Mouse (Mus musculus) midbrain, embryonic 11.5 days (tissue): ENCODE measurements at regions not wholly inside any gene's neighbourhood (a gene's known extent, or its start where the extent isn't known, plus 50 kb on each side); places are given as distances from the start of the nearest gene placed in this dataset.

Source experiments
- ATAC-seq: fragments of 200-750 bp; cut with Nextera tagmentation; 2 replicates; pipeline ENCODE4 v1.8.0; 2017; ENCODE audit warnings: moderate TSS enrichment, moderate library complexity; ENCODE audit not compliant: low FRiP score
- DNase-seq: peaks from one replicate; pipeline ENCODE4 v3.0.0; 2015; ENCODE audit warnings: low spot score; ENCODE audit errors: missing footprints
- H3K27ac ChIP-seq: fragments of 300-500 bp; sonication (generic); 2 replicates; pipeline ENCODE4 v1.5.1; 2014; ENCODE audit warnings: low read depth, low read length
- H3K27me3 ChIP-seq: fragments of 300-500 bp; sonication (generic); 2 replicates; pipeline ENCODE4 v1.6.1; 2014; ENCODE audit warnings: mild to moderate bottlenecking, low read length, moderate library complexity, mixed read lengths; ENCODE audit not compliant: control insufficient read depth, insufficient read depth
- H3K36me3 ChIP-seq: fragments of 300-500 bp; sonication (generic); 2 replicates; pipeline ENCODE4 v1.6.1; 2014; ENCODE audit warnings: mild to moderate bottlenecking, low read length, moderate library complexity, mixed read lengths; ENCODE audit not compliant: control insufficient read depth, insufficient read depth
- H3K4me1 ChIP-seq: fragments of 300-500 bp; sonication (generic); 2 replicates; pipeline ENCODE4 v1.6.1; 2014; ENCODE audit warnings: low read length; ENCODE audit not compliant: control insufficient read depth, insufficient read depth
- H3K4me2 ChIP-seq: fragments of 300-500 bp; sonication (generic); 2 replicates; pipeline ENCODE4 v1.6.1; 2014; ENCODE audit warnings: mild to moderate bottlenecking, moderate library complexity
- H3K4me3 ChIP-seq: fragments of 300-500 bp; sonication (generic); 2 replicates; pipeline ENCODE4 v1.5.1; 2014; ENCODE audit warnings: low read depth, low read length
- H3K9ac ChIP-seq: fragments of 300-500 bp; sonication (generic); 2 replicates; pipeline ENCODE4 v1.6.1; 2014; ENCODE audit warnings: low read length
- H3K9me3 ChIP-seq: fragments of 300-500 bp; sonication (generic); 2 replicates; pipeline ENCODE4 v1.6.1; 2016; ENCODE audit warnings: low read length; ENCODE audit not compliant: control insufficient read depth
- WGBS: fragments of 180-500 bp; shearing (Covaris S2); extraction: QIAGEN DNeasy Blood & Tissue Kit; methylation state at CpG from one replicate; pipeline ENCODE4 v1.1.7; 2014; 5-methylcytosine and 5-hydroxymethylcytosine counted together

DNA sequence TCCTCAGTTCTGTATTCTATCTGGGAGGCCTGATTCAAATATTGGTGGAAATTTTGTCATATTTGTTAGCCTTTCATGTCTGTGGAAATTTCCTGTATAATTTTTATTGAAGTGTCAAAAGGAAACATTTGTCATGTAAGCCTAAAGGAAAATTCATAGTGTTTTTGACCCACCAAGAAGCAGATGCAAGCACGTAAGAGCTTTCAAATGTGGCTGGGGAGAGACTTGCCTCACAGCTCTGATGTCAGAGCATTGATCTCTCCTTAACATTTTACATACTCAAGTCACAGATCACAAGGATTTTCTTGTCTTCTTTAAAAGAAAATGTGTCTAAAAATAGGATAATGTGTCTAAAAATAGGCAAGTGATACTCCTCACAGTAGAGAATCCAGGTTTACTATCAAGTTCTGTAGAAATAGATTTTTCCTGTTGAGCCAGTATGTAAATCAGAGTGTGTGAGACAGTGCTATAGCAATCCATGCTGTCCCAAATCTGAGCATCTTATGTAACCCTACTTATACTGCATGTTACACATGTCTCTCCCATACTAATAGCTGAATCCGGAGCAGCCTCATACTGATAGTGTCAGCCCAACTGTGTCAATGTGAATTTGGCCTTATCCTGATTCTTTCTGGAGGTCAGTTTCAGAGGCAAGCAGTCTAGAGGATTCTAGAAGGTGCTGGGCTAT lies 110.0 kb upstream of the Runx1 start:
- no peak overlapping the region for H3K4me3 ChIP-seq
- no peaks in the 10 kb centered on the region for H3K27me3 ChIP-seq
- no peaks in the 10 kb centered on the region for H3K9me3 ChIP-seq
- no peak overlapping the region for H3K9ac ChIP-seq
- ATAC-seq (no peak), DNase-seq (no peak)
- WGBS: 93% methylated on average over 2 of the region's 2 CpGs
- no peaks in the 10 kb centered on the region for H3K4me1 ChIP-seq
- no peak overlapping the region for H3K4me2 ChIP-seq
- no peak overlapping the region for H3K27ac ChIP-seq
- H3K36me3 ChIP-seq: no peaks in the 10 kb centered on the region

DNA sequence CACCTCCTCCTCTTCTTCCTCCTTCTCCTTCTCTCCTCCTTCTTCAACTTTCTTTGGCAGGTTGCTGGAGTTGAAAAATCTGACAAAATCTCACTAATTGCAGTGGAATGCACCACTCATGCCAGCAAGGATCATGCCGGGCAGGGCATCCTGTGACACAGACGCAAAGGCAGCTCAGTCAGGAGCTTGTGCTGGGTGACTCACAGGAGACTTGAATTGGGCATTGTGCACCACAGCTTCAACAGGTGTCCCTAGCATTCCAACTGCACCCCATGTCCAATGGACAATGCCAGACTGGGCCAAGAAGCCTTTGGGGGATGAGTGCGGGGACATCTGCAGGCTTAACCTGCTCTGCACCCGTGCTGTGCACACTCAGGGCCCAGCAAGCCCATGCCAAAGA lies 104.2 kb upstream of the Runx1 start:
- no peaks in the 10 kb centered on the region for H3K4me1 ChIP-seq
- H3K9me3 ChIP-seq: no peaks in the 10 kb centered on the region
- no peak overlapping the region for H3K4me2 ChIP-seq
- WGBS: 81% methylated on average over 4 of the region's 4 CpGs
- H3K36me3 ChIP-seq: no peaks in the 10 kb centered on the region
- H3K27me3 ChIP-seq: no peaks in the 10 kb centered on the region
- no peak overlapping the region for H3K4me3 ChIP-seq
- H3K27ac ChIP-seq: no peak overlapping the region
- H3K9ac ChIP-seq: no peak overlapping the region
- ATAC-seq (no peak), DNase-seq (no peak)

DNA sequence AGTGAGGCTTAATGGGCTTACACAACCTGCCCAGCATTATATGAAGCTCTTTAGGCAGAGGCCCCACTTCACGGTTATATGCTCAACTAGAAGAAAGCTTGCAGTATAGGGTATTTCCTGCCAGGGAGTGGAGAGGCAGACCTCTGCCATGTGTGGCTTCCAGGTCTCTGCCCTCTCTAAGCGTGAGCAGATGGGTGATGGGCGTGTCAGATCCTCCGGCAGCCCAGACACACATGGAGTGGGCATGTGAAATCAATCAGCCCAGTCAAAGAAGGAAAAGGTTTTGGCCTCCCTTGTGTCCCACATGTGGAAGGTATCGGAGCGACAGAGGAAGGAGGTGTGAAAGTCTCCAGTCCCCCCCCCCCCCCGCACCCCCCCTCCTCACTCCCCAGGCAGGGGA lies 102.3 kb upstream of the Runx1 start:
- H3K4me1 ChIP-seq: no peaks in the 10 kb centered on the region
- ATAC-seq (no peak), DNase-seq (no peak)
- WGBS: 69% methylated on average over 7 of the region's 7 CpGs
- H3K9ac ChIP-seq: no peak overlapping the region
- H3K27me3 ChIP-seq: no peaks in the 10 kb centered on the region
- no peak overlapping the region for H3K4me2 ChIP-seq
- H3K4me3 ChIP-seq: no peak overlapping the region
- H3K36me3 ChIP-seq: no peaks in the 10 kb centered on the region
- no peaks in the 10 kb centered on the region for H3K9me3 ChIP-seq
- H3K27ac ChIP-seq: no peak overlapping the region

DNA sequence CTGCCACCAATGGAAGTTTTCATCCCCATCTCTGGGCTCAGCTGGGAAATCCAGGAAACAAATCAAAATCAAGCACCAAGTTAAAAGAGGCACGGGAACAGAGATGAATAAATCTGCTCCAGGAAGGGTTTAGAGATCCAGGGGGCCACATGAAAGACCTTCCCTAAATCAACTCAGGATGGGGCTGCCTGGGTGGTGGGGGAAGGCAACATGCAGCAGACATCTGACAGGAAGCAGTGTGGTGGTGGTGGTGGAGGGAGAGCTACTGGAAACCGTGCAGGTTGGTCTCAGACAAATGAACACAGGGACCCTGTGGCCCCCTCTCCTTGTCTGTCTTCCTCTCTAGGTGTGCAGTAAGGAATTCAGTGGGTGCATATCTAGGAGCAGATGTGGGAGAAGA lies 101.7 kb upstream of the Runx1 start:
- H3K9ac ChIP-seq: no peak overlapping the region
- H3K9me3 ChIP-seq: no peaks in the 10 kb centered on the region
- no peaks in the 10 kb centered on the region for H3K4me1 ChIP-seq
- 46% methylated on average over 2 of the region's 2 CpGs for WGBS
- no peak overlapping the region for H3K4me3 ChIP-seq
- H3K4me2 ChIP-seq: no peak overlapping the region
- no peak for DNase-seq
- H3K27me3 ChIP-seq: no peaks in the 10 kb centered on the region
- no peak overlapping the region for H3K27ac ChIP-seq
- no peak for ATAC-seq
- H3K36me3 ChIP-seq: no peaks in the 10 kb centered on the region

DNA sequence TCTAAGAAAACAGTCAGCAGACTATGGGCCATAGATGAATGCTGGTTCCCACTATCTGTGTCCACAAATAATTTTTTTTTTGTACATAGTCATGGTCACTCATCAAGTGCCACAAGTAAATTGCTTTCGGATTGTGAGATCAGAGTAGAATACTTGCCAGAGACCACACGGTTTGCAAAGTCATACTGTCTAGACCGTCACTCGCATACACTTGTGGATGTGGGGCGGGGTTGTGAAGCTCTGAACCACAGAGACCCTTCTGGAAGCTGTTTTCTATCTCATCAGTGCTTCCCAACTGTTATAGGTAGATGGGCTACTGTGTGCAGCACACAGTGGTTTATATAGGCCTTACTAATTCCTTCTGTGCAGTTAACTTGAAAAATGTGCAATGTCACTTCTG lies 100.9 kb upstream of the Runx1 start:
- no peaks in the 10 kb centered on the region for H3K9me3 ChIP-seq
- no peak overlapping the region for H3K4me2 ChIP-seq
- no peaks in the 10 kb centered on the region for H3K4me1 ChIP-seq
- H3K4me3 ChIP-seq: no peak overlapping the region
- no peak overlapping the region for H3K27ac ChIP-seq
- H3K36me3 ChIP-seq: no peaks in the 10 kb centered on the region
- DNase-seq (no peak), ATAC-seq (no peak)
- no peak overlapping the region for H3K9ac ChIP-seq
- 91% methylated on average over 5 of the region's 5 CpGs for WGBS
- H3K27me3 ChIP-seq: no peaks in the 10 kb centered on the region

DNA sequence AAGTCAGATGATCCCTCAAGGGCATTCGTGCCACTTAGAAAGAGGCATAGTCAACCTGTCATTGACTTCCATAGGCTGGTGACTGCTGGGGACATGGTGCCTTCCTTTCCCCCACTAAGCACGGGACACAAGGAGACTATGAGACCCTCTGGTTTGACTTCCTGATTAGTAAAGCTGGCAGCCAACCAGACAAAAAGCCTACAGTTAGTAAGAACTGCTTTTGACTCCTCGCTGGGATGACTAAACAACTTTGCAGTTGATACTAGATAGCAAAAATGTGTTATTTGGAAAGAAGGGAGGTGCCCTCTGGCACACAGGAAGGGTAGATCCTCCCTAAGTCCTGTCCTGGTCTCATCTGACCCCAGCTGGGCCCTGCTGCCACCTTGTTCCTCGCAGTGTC lies 95.0 kb upstream of the Runx1 start:
- H3K9ac ChIP-seq: no peak overlapping the region
- DNase-seq: no peak
- H3K9me3 ChIP-seq: no peaks in the 10 kb centered on the region
- H3K4me2 ChIP-seq: no peak overlapping the region
- H3K27ac ChIP-seq: no peak overlapping the region
- no peaks in the 10 kb centered on the region for H3K27me3 ChIP-seq
- ATAC-seq: no peak
- no peak overlapping the region for H3K4me3 ChIP-seq
- 89% methylated on average over 4 of the region's 4 CpGs for WGBS
- H3K36me3 ChIP-seq: no peaks in the 10 kb centered on the region
- no peaks in the 10 kb centered on the region for H3K4me1 ChIP-seq

DNA sequence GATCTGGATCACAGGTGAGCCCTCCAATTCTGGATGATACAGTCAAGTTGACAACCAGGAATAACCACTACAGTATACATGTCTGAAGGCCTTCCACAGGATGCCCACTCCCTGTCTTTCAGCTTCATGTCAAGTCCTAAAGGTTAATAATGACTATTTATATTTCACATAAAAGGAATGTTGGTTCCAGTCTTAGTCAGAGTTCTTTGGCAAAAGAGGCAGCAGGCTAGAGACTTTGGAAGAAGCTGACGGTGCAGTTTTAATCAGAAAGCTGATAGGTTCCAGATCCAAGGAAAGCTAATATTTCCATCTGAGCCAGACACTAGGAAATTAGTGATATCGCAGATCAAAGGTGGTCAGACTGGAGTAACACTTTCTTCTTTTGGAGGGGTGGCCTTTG lies 91.4 kb upstream of the Runx1 start:
- WGBS: 90% methylated on average over 2 of the region's 2 CpGs
- Histone ChIP-seq H3K9me3 (no peaks in the 10 kb centered on the region), H3K36me3 (no peaks in the 10 kb centered on the region), H3K4me1 (no peaks in the 10 kb centered on the region), H3K9ac (no peak overlapping the region), H3K4me3 (no peak overlapping the region), H3K4me2 (no peak overlapping the region), H3K27ac (no peak overlapping the region), H3K27me3 (no peaks in the 10 kb centered on the region)
- DNase-seq (no peak), ATAC-seq (no peak)

DNA sequence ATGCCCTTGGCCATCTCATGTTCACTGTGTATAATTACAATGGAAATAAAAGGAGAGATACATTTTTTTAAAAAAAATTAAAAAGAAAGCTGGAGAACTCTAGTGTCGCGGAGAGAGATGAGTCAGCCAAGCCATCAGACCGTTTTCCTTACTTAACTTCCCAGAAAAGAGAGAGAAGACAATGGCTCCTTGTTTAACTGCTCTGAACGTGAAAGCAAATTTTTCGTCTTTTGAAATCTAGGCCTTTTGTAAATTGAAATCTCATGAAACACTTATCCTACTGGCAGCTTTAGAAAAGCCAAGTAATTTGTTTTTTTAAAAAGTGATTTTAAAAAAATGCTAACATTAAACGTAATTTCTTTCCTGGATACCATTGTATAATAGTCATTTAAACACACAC lies 89.7 kb upstream of the Runx1 start:
- Histone ChIP-seq H3K9me3 (no peaks in the 10 kb centered on the region), H3K4me1 (no peaks in the 10 kb centered on the region), H3K27me3 (no peaks in the 10 kb centered on the region), H3K9ac (no peak overlapping the region), H3K36me3 (no peaks in the 10 kb centered on the region), H3K4me2 (no peak overlapping the region), H3K27ac (no peak overlapping the region), H3K4me3 (no peak overlapping the region)
- no peak for DNase-seq
- WGBS: 80% methylated on average over 6 of the region's 6 CpGs
- ATAC-seq: no peak

DNA sequence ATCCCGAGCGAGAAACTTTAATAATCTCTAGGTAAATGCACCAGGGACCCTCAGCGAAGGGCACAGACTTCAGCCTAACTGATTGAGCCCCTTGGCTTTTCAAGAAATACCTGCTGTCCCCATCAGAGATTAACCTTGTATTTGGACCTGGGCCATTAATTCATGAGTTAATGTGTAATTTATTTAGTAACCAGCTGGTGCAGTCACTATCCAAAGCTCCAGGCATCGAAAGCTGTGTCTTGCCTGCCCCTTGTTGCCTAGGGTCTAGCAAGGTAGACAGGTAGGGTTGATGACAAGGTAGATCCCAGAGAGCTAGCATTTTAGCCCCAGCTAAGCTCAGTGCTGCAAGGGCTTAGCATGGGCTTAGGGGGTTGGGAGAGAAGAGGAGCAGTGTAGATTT lies 80.9 kb upstream of the Runx1 start:
- Histone ChIP-seq H3K27ac (no peak overlapping the region), H3K36me3 (no peaks in the 10 kb centered on the region), H3K4me1 (no peaks in the 10 kb centered on the region), H3K4me2 (no peak overlapping the region), H3K27me3 (no peaks in the 10 kb centered on the region), H3K4me3 (no peak overlapping the region), H3K9me3 (no peaks in the 10 kb centered on the region), H3K9ac (no peak overlapping the region)
- DNase-seq (no peak), ATAC-seq (no peak)
- 94% methylated on average over 4 of the region's 4 CpGs for WGBS

DNA sequence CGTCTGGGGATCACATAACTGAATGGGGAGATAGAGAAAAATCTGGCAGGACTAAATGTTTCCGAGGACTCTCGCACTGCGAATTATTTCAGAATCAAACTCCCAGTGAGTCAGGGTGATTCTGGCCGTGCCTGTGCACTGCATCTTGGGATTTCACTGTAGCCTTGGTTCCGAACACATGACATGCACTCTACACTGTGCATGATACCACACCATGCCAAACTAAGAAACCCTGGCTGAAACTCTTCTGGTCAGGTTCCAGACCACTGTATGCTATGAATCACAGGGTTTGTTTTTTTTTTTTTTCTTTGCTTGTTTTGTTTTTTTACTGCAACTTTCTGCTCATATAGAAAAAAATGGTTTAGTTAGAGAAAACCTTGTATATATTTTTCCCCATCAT lies 79.7 kb upstream of the Runx1 start:
- Histone ChIP-seq H3K27ac (no peak overlapping the region), H3K9ac (no peak overlapping the region), H3K36me3 (no peaks in the 10 kb centered on the region), H3K9me3 (no peaks in the 10 kb centered on the region), H3K4me2 (no peak overlapping the region), H3K27me3 (no peaks in the 10 kb centered on the region), H3K4me1 (no peaks in the 10 kb centered on the region), H3K4me3 (no peak overlapping the region)
- ATAC-seq: no peak
- WGBS: 92% methylated on average over 6 of the region's 6 CpGs
- DNase-seq: no peak
